In the genomic region with DNA sequence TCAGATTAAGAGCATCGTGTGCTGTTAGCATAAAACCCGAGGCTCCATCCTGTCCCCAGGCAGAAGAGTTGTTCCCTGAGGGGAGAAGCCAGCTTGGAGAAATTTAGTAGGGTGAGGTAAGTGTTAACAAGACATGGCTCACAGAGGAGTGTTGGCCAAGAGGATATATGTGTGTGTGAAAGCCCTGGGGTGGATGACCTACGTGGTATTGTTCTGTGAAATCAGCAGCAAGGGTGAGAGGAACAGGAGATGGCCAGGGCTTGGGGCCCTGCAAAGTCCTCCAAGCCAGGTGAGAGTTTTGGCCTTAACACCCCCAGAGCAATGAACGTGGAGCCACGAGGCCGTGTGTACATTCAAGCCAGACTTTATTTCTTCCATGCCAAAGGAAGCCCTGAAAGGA, we compare ENCODE assay signal across 20 mouse cellular contexts. TPM values are rescaled to one million over a fixed set of nuclear protein-coding genes. Genes with fewer than 3 reads are reported as not detected.
DNase-seq lines count a peak whose midpoint lies in the region; ATAC-seq lines count a peak whose summit lies in the region.
"Had no signal": no experiment of that assay in that cellular context is flagged by ENCODE, and none has a peak within 500 bp of the region (broad histone marks: within the 10 kb centered on the region; RNA-seq: fewer than 3 reads in every experiment).

No protein-coding gene starts in this region.

- 0 out of 2 replicates have a peak, but pooled peaks cover 2% of the 10 kb centered on the region for H3K27me3 ChIP-seq in hindbrain, embryonic 10.5 days (ENCODE audit: insufficient read depth, poor library complexity, severe bottlenecking)
- H3K27me3 ChIP-seq in hindbrain, embryonic 11.5 days (ENCODE audit: control insufficient read depth, insufficient read depth, low read length): no peaks in the 10 kb centered on the region
- no peaks in the 10 kb centered on the region for H3K27me3 ChIP-seq in neural tube, embryonic 12.5 days (replicated peaks)
- H3K27me3 ChIP-seq in hindbrain, embryonic 13.5 days: no peaks in the 10 kb centered on the region
- H3K27me3 ChIP-seq in neural tube, embryonic 15.5 days (replicated peaks): no peaks in the 10 kb centered on the region
- H3K27me3 ChIP-seq: stomach, embryonic 15.5 days had no signal

- no peak overlapping the region for H3K4me2 ChIP-seq in hindbrain, embryonic 11.5 days (replicated peaks; ENCODE audit: low read depth, low read length)
- H3K4me2 ChIP-seq in neural tube, embryonic 12.5 days (replicated peaks): no peak overlapping the region
- no peak overlapping the region for H3K4me2 ChIP-seq in hindbrain, embryonic 13.5 days
- no peak overlapping the region for H3K4me2 ChIP-seq in neural tube, embryonic 15.5 days
- H3K4me2 ChIP-seq: stomach, embryonic 15.5 days had no signal

- peaks cover 83% of the 10 kb centered on the region for H3K4me1 ChIP-seq in hindbrain, embryonic 10.5 days (replicated peaks)
- H3K4me1 ChIP-seq in hindbrain, embryonic 11.5 days (replicated peaks; ENCODE audit: control insufficient read depth, insufficient read depth, low read length): peaks cover 7% of the 10 kb centered on the region; the same call in 1 of the 2 replicates
- peaks cover 25% of the 10 kb centered on the region for H3K4me1 ChIP-seq in neural tube, embryonic 12.5 days
- peaks cover 34% of the 10 kb centered on the region for H3K4me1 ChIP-seq in hindbrain, embryonic 13.5 days (replicated peaks)
- H3K4me1 ChIP-seq in neural tube, embryonic 15.5 days: peaks cover 36% of the 10 kb centered on the region

- 43% methylated on average over 6 of the region's 6 CpGs for WGBS in hindbrain, embryonic 10.5 days
- WGBS in hindbrain, embryonic 11.5 days: 47% methylated on average over 6 of the region's 6 CpGs
- WGBS in neural tube, embryonic 12.5 days: 36% methylated on average over 6 of the region's 6 CpGs
- WGBS in hindbrain, embryonic 13.5 days: 45% methylated on average over 6 of the region's 6 CpGs
- 34% methylated on average over 6 of the region's 6 CpGs for WGBS in neural tube, embryonic 15.5 days

- ATAC-seq in hindbrain, embryonic 11.5 days (ENCODE audit: low FRiP score): no peak
- ATAC-seq in neural tube, embryonic 12.5 days (ENCODE audit: low FRiP score, low read depth): no peak
- ATAC-seq in hindbrain, embryonic 13.5 days (ENCODE audit: low FRiP score): no peak
- ATAC-seq in neural tube, embryonic 15.5 days (ENCODE audit: low FRiP score): no peak
- ATAC-seq: CD4-positive, CD25-positive, alpha-beta regulatory T cell, adult 4 months had no signal

- DNase-seq in hindbrain, embryonic 10.5 days (ENCODE audit: low spot score): no peak
- no peak for DNase-seq in hindbrain, embryonic 11.5 days (ENCODE audit: low spot score)
- no peak for DNase-seq in neural tube, embryonic 10.5 days (ENCODE audit: extremely low spot score, low spot score)
- DNase-seq in adipocyte (ENCODE audit: low spot score): no peak
- DNase-seq in ovary, adult 18-20 months (ENCODE audit: low spot score): no peak
- DNase-seq: adrenal gland, postnatal 10 days; cerebellum, adult 2 months; heart, postnatal 14 days; kidney, adult 11 months; kidney, postnatal 14 days; layer of hippocampus, adult 9-11 months; lung, postnatal 4 days; spleen, adult 18-20 months; thymus, postnatal 14 days had no signal

- H3K4me3 ChIP-seq in hindbrain, embryonic 10.5 days: peak overlapping the region; percentile 3; the same call in 1 of the 2 replicates
- H3K4me3 ChIP-seq in hindbrain, embryonic 11.5 days (ENCODE audit: low read depth, low read length): no peak overlapping the region
- H3K4me3 ChIP-seq in neural tube, embryonic 12.5 days: no peak overlapping the region
- H3K4me3 ChIP-seq in hindbrain, embryonic 13.5 days: no peak overlapping the region
- no peak overlapping the region for H3K4me3 ChIP-seq in neural tube, embryonic 15.5 days (replicated peaks)
- H3K4me3 ChIP-seq: erythroblast, embryonic 14.5 days; stomach, embryonic 15.5 days had no signal

- H3K36me3 ChIP-seq in hindbrain, embryonic 10.5 days: peaks cover 6% of the 10 kb centered on the region; the same call in 1 of the 2 replicates
- no peaks in the 10 kb centered on the region for H3K36me3 ChIP-seq in hindbrain, embryonic 11.5 days (ENCODE audit: control insufficient read depth, insufficient read depth, low read length)
- no peaks in the 10 kb centered on the region for H3K36me3 ChIP-seq in neural tube, embryonic 12.5 days
- no peaks in the 10 kb centered on the region for H3K36me3 ChIP-seq in hindbrain, embryonic 13.5 days
- no peaks in the 10 kb centered on the region for H3K36me3 ChIP-seq in neural tube, embryonic 15.5 days
- H3K36me3 ChIP-seq: stomach, embryonic 15.5 days had no signal

- peak overlapping the region; percentile 69 for H3K27ac ChIP-seq in hindbrain, embryonic 10.5 days
- H3K27ac ChIP-seq in hindbrain, embryonic 11.5 days (ENCODE audit: low read depth, low read length): no peak overlapping the region
- no peak overlapping the region for H3K27ac ChIP-seq in neural tube, embryonic 12.5 days
- peak overlapping the region; percentile 44 for H3K27ac ChIP-seq in hindbrain, embryonic 13.5 days
- H3K27ac ChIP-seq in neural tube, embryonic 15.5 days (replicated peaks): 0 out of 2 replicates have a peak overlapping the region, but pooled peaks have one; percentile 6
- H3K27ac ChIP-seq: stomach, embryonic 15.5 days had no signal

- no peak overlapping the region for H3K9ac ChIP-seq in hindbrain, embryonic 11.5 days (ENCODE audit: low read depth, low read length)
- H3K9ac ChIP-seq in neural tube, embryonic 12.5 days: 0 out of 2 replicates have a peak overlapping the region, but pooled peaks have one; percentile 21
- H3K9ac ChIP-seq in hindbrain, embryonic 13.5 days: no peak overlapping the region
- 0 out of 2 replicates have a peak overlapping the region, but pooled peaks have one; percentile 23 for H3K9ac ChIP-seq in neural tube, embryonic 15.5 days (replicated peaks)
- H3K9ac ChIP-seq: stomach, embryonic 15.5 days had no signal

- no peaks in the 10 kb centered on the region for H3K9me3 ChIP-seq in hindbrain, embryonic 10.5 days
- H3K9me3 ChIP-seq in hindbrain, embryonic 11.5 days (ENCODE audit: control insufficient read depth, low read length): no peaks in the 10 kb centered on the region
- H3K9me3 ChIP-seq in neural tube, embryonic 12.5 days: no peaks in the 10 kb centered on the region
- H3K9me3 ChIP-seq in hindbrain, embryonic 13.5 days: no peaks in the 10 kb centered on the region
- no peaks in the 10 kb centered on the region for H3K9me3 ChIP-seq in neural tube, embryonic 15.5 days (replicated peaks)
- H3K9me3 ChIP-seq: stomach, embryonic 15.5 days had no signal

RNA-seq across cellular contexts. Expression of a gene that starts 14.8 kb away (rescaled TPM):
- polyA plus RNA-seq in hindbrain, embryonic 10.5 days (2016; fragmentation: Nextera tagmentation; extraction: Ambion mirVana): 33.7 and 37.6 TPM in 2 replicates
- polyA plus RNA-seq in hindbrain, embryonic 11.5 days (2014; fragmentation: Nextera tagmentation; extraction: Ambion mirVana): 25.1 and 29.2 TPM in 2 replicates
- 24.7 and 27.4 TPM in 2 replicates for polyA plus RNA-seq in neural tube, embryonic 12.5 days (2016; fragmentation: Nextera tagmentation; extraction: Ambion mirVana)
- polyA plus RNA-seq in hindbrain, embryonic 13.5 days (2015; fragmentation: Nextera tagmentation; extraction: Ambion mirVana): 20.2 and 22.8 TPM in 2 replicates
- polyA plus RNA-seq in neural tube, embryonic 15.5 days (2015; fragmentation: Nextera tagmentation; extraction: Ambion mirVana): 23.0 TPM in 2 replicates

Comparison
In these comparisons a context has a peak if more than half of its experiments do, and no peak if none do; other contexts are left out.
1. H3K27ac ChIP-seq: peak in hindbrain, embryonic 10.5 days (single experiment), hindbrain, embryonic 13.5 days (single experiment) and neural tube, embryonic 15.5 days (single experiment); none in hindbrain, embryonic 11.5 days (single experiment) and neural tube, embryonic 12.5 days (single experiment).
2. H3K9ac ChIP-seq: peak in neural tube, embryonic 12.5 days (single experiment) and neural tube, embryonic 15.5 days (single experiment); none in hindbrain, embryonic 11.5 days (single experiment) and hindbrain, embryonic 13.5 days (single experiment).